Mouse (Mus musculus) erythroblast, embryonic 14.5 days (primary cell): Measurements from ENCODE around the gene P2ry14.

Experiments used
- GATA1 ChIP-seq: IDR thresholded peaks from 2 replicates; pipeline ENCODE4 v1.6.1; 2012; ENCODE audit warnings: low read length, inconsistent platforms, mixed read lengths
- TAL1 ChIP-seq: IDR thresholded peaks from 3 replicates; pipeline ENCODE4 v1.6.1; 2012; ENCODE audit warnings: low read length, inconsistent platforms, mixed read lengths

DNA sequence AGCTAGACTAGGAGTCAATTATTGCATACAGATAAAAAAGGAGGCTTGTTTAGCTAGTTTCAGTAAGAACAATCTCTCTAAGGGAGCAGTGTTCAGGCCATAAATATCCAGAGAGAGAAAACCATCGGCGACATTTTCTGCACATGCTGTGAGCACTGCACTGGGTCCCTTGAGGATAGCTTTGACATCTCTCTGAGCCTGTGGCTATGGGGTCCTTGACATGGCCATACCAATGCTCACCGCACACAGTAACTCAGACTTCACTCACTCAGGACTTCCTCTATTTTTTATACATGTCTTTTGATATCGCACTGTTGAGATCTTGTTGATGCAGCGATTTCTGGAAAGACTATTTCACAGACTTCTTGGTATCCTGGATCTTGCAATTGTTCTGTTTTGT lies 3.6 kb upstream of the P2ry14 start:
- TF ChIP-seq GATA1 (no peak), TAL1 (no peak)
